Mouse (Mus musculus) leukemia stem cell, adult 10-12 weeks (primary cell): Measurements from ENCODE around the gene Slc31a2. TPM values are rescaled to one million over a fixed set of nuclear protein-coding genes. Genes with fewer than 3 reads are reported as not detected.

Source experiments
- polyA plus RNA-seq: library from polyadenylated mRNA; stranded (reverse); fragments of >175 nt; gene quantifications from 2 replicates; pipeline ENCODE4 v1.2.3, GENCODE M21; 2012; ENCODE audit warnings: low replicate concordance

The Slc31a2 gene
- polyA plus RNA-seq = 0.32 and 1.1 TPM in 2 replicates

GRCm38 (mm10) chr4:62262276-62262675, at the start of gene Slc31a2:
Gene Slc31a2, plus strand, starts transcription at chr4:62262562.

DNA sequence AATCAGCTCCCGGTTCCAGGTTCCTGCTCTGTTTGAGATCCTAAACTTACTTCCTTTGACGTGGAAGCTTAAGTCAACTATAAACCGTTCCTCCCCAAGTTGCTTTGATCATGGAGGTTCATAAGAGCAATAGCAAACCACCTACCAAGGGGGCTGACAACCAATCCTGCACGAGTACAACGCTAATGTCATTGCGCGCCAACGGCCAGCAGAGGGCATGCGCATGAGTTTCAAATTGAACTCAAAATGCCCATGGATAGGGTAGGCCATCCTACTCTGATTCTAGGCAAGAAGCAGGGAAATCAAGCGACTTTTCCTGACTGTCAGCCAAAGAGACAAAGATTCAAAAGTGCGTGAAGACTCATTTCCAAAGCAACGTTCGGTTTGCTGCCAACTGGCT, 31.6 kb upstream of the Slc31a2 start, which contains the start of gene Zfp37:
Gene Zfp37 (minus strand): TSS at position 279 of the 400 bp plus-strand sequence.

Other genes starting within 250 kb of the Slc31a2 start
- gene Mup20, start 208.4 kb upstream of the Slc31a2 start, polyA plus RNA-seq = not detected in 2 replicates
- not detected in 2 replicates for gene Mup3, start 175.2 kb upstream of the Slc31a2 start, polyA plus RNA-seq
- not detected in 2 replicates for gene Mup21, start 111.7 kb upstream of the Slc31a2 start, polyA plus RNA-seq
- gene Zfp37, start 31.5 kb upstream of the Slc31a2 start, polyA plus RNA-seq = not detected in 2 replicates
- gene Fkbp15, start 98.0 kb downstream of the Slc31a2 start, polyA plus RNA-seq = 17.7 and 18.4 TPM in 2 replicates
- gene Slc31a1, start 98.2 kb downstream of the Slc31a2 start, polyA plus RNA-seq = 0.73 and 2.3 TPM in 2 replicates
- gene Cdc26, start 146.1 kb downstream of the Slc31a2 start, polyA plus RNA-seq = 1.3 and 8.1 TPM in 2 replicates
- 1.9 and 5.4 TPM in 2 replicates for gene Prpf4, start 146.2 kb downstream of the Slc31a2 start, polyA plus RNA-seq
- gene Rnf183, start 172.7 kb downstream of the Slc31a2 start, polyA plus RNA-seq = 0.12 and 0.59 TPM in 2 replicates
- 2.6 TPM in 2 replicates for gene Wdr31, start 208.3 kb downstream of the Slc31a2 start, polyA plus RNA-seq
- gene Bspry, start 217.5 kb downstream of the Slc31a2 start, polyA plus RNA-seq = 0.38 and 1.6 TPM in 2 replicates
- gene Hdhd3, start 240.9 kb downstream of the Slc31a2 start, polyA plus RNA-seq = 2.6 and 7.6 TPM in 2 replicates